Mouse (Mus musculus): Measurements from ENCODE around the gene Casp7. TPM values are rescaled to one million over a fixed set of nuclear protein-coding genes. Genes with fewer than 3 reads are reported as not detected.

Gene Casp7
- total RNA-seq, 2 experiments from 2014 or later, result 2.1 to 2.3 TPM

GRCm38 (mm10) chr19:56422476-56423338, 25.8 kb downstream of the Casp7 start:
- peak; percentile 86 to 97 for DNase-seq (ENCODE audit: low spot score in 2 of 2)

GRCm38 (mm10) chr19:56423370-56423769, 26.4 kb downstream of the Casp7 start:
- no peak for DNase-seq (ENCODE audit: low spot score in 2 of 2)

GRCm38 (mm10) chr19:56424606-56425395, 27.9 kb downstream of the Casp7 start:
- no peak for DNase-seq (ENCODE audit: low spot score in 2 of 2)

- DNase-seq (ENCODE audit: low spot score in 2 of 2), result no peak
Observed at GRCm38 (mm10) chr19:56425492-56425891, 28.6 kb downstream of the Casp7 start.

GRCm38 (mm10) chr19:56430369-56430768, 33.4 kb downstream of the Casp7 start:
- DNase-seq (ENCODE audit: low spot score in 2 of 2), result no peak

GRCm38 (mm10) chr19:56432706-56433105, 35.8 kb downstream of the Casp7 start:
- no peak for DNase-seq (ENCODE audit: low spot score in 2 of 2)

GRCm38 (mm10) chr19:56433581-56433980, 36.7 kb downstream of the Casp7 start:
- no peak for DNase-seq (ENCODE audit: low spot score in 2 of 2)

GRCm38 (mm10) chr19:56436380-56436779, 39.5 kb downstream of the Casp7 start:
- peak in 1 of 2 experiments; percentile 64 for DNase-seq (ENCODE audit: low spot score in 2 of 2)

- peak in 1 of 2 experiments; percentile 13 for DNase-seq (ENCODE audit: low spot score in 2 of 2)
Observed at GRCm38 (mm10) chr19:56438357-56439071, 41.6 kb downstream of the Casp7 start.

- DNase-seq (ENCODE audit: low spot score in 2 of 2), result no peak
Observed at GRCm38 (mm10) chr19:56439072-56439434, 42.1 kb downstream of the Casp7 start.

GRCm38 (mm10) chr19:56443445-56443844, 46.5 kb downstream of the Casp7 start:
- peak in 1 of 2 experiments; percentile 24 for DNase-seq (ENCODE audit: low spot score in 2 of 2)

GRCm38 (mm10) chr19:56448784-56449183, 51.9 kb downstream of the Casp7 start:
- DNase-seq (ENCODE audit: low spot score in 2 of 2), result no peak

GRCm38 (mm10) chr19:56449537-56449936, 52.6 kb downstream of the Casp7 start:
- DNase-seq (ENCODE audit: low spot score in 2 of 2), result no peak

- DNase-seq (ENCODE audit: low spot score in 2 of 2), result no peak
Observed at GRCm38 (mm10) chr19:56450892-56451291, 54.0 kb downstream of the Casp7 start.

- no peak for DNase-seq (ENCODE audit: low spot score in 2 of 2)
Observed at GRCm38 (mm10) chr19:56451867-56452266, 54.9 kb downstream of the Casp7 start.

GRCm38 (mm10) chr19:56452421-56452820, 55.5 kb downstream of the Casp7 start:
- DNase-seq (ENCODE audit: low spot score in 2 of 2), result no peak

- no peak for DNase-seq (ENCODE audit: low spot score in 2 of 2)
Observed at GRCm38 (mm10) chr19:56454862-56455261, 57.9 kb downstream of the Casp7 start.

- no peak for DNase-seq (ENCODE audit: low spot score in 2 of 2)
Observed at GRCm38 (mm10) chr19:56455369-56455768, 58.4 kb downstream of the Casp7 start.

- no peak for DNase-seq (ENCODE audit: low spot score in 2 of 2)
Observed at GRCm38 (mm10) chr19:56457569-56457968, 60.6 kb downstream of the Casp7 start.

GRCm38 (mm10) chr19:56459154-56460050, 62.5 kb downstream of the Casp7 start:
- no peak for DNase-seq (ENCODE audit: low spot score in 2 of 2)
